Comparison of ENCODE assay signal across 14 mouse cellular contexts in the genomic region with DNA sequence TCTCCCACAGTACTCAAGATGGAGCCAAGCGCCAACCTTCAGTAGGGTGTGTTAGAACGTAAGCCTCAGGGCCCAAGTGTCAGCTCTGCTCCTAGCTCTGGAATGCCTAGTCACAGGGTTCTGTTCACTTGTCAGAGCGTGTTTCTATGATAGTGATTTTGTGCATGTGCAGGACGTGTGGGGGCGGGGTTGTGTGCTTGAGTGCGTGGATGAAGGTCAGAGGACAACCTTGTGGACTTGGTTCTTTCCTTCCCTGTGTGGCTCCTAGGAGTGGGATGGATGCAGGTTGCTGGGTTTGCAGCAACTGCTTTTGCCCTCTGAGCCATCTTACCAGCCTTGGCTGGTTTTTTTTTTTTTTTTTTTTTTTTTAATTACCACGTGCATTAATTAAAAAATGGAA. TPM values are rescaled to one million over a fixed set of nuclear protein-coding genes. Genes with fewer than 3 reads are reported as not detected.
A peak's percentile ranks its signal among the peaks of the same experiment; 100 is the strongest.
DNase-seq lines count a peak whose midpoint lies in the region; ATAC-seq lines count a peak whose summit lies in the region.
"Had no signal": no experiment of that assay in that cellular context is flagged by ENCODE, and none has a peak within 500 bp of the region (broad histone marks: within the 10 kb centered on the region; RNA-seq: fewer than 3 reads in every experiment).

No protein-coding gene starts in this region.

- ATAC-seq in monocyte, adult 5-6 weeks (replicated peaks; ENCODE audit: insufficient number of reproducible peaks, low FRiP score, low TSS enrichment, poor library complexity, severe bottlenecking): no peak
- ATAC-seq: CD4-positive, CD25-positive, alpha-beta regulatory T cell, adult 4 months; forebrain, embryonic 16.5 days; Patski had no signal

- DNase-seq in heart, adult 11 months: peak; percentile 81
- no peak for DNase-seq in heart, adult 18-20 months
- DNase-seq in kidney, adult 8-10 months: peak; percentile 40
- DNase-seq in kidney, postnatal 10 days: no peak
- peak; percentile 17 for DNase-seq in kidney, postnatal 14 days
- DNase-seq in lung, postnatal 4 days: no peak
- DNase-seq: adrenal gland, adult 8-10 months; B cell, adult 2 months; cerebellum, adult 11 months; gastrocnemius, postnatal 10 days had no signal

RNA-seq across cellular contexts. Expression of gene Zfp281, which starts 13.5 kb away (rescaled TPM):
- total RNA-seq in heart, adult 18-20 months (2021): 10 to 100 TPM in 1 of 2 experiments, 1 to 10 TPM in 1; 9.0 to 10.9 TPM
- total RNA-seq in monocyte, adult 5-6 weeks (2017): 36.6 to 52.3 TPM (median 38.8 TPM) in 3 replicates

Comparison
In these comparisons a context has a peak if more than half of its experiments do, and no peak if none do; other contexts are left out.
1. DNase-seq: peak in heart, adult 11 months (single experiment), kidney, adult 8-10 months (2 of 2) and kidney, postnatal 14 days (single experiment); none in heart, adult 18-20 months (0 of 2), kidney, postnatal 10 days (single experiment) and lung, postnatal 4 days (0 of 2).